Mouse (Mus musculus) cerebellum, postnatal 10 days (tissue): ENCODE results near the gene Actr10.

ENCODE experiments used
- DNase-seq, 2 experiments: peaks; one replicate each; pipeline ENCODE4 v3.0.0; 2021; ENCODE audit warnings: mixed read lengths in 2 of 2

The Actr10 gene

DNA sequence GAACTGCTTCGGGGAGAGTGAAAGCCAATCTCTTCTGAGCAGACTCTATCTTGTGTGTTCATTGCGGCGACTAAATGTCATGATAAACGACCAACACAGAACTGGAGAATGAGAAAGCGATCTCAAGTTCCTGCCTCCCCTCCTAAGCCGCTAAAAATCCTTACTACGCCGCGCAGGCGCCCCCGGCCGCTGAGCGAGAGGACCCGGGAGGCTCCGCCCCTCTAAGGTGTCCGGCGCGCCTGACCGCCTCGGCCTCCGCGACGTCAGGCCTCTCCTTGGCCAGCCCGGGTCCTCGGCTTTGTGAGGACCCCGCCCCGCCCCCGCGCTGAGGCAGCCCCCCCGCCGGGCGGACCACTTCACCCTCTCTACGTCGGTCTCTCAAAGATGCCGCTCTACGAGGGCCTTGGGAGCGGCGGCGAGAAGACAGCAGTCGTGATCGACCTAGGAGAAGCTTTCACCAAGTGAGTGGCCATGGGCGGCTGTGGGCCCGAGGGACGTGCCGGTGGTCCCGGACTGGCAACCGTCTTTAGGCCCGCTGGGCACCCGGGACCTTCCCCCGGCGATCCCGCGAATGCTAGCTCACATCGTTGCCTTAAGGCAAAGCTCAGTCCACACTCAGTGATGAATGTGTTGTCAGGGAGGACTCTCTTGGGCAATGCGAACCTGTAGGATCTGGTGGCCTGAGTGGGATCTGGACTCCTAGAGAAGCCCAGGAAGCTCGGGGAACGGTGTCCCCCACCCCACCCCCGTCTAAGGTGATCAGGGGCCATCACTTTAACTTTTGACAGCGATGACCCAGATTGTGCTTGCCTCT lies at the start of gene Actr10:
Gene Actr10, plus strand, starts transcription at position 287 of the 814 bp plus-strand sequence.
- peak; percentile 98 for DNase-seq

- DNase-seq = no peak
Observed at GRCm38 (mm10) chr12:70890405-70890804, 47.3 kb upstream of the Actr10 start.

DNA sequence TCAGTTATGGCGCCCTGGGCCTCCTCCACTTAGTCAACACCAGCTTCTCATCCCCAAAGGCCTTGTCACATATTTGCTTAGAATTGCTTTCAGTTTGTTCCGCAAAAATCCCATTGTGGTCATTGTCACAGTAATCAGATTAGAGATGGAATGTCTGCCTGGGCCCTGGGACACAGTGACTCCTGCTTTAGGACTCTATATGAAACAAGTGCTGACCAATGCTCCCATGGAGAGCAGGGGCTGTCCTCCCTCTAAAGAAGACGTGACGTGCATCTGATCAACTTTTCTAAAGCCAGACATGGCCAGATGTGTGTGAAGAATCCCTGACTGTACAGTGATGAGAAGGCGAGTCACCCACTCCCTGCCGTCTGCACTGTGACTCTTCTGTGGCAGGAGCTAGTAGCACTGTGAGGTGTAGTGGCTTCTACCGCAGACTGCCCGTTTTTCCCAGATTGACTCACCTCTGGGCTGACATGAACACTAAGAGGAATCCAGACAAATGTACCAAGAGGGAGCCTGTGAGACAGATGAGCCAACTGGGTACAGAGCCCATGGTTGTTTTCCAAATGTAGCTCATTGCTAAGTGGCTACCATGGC lies 46.7 kb upstream of the Actr10 start:
- DNase-seq = no peak

- DNase-seq = peak; percentile 43 to 46
Observed at GRCm38 (mm10) chr12:70895275-70895674, 42.4 kb upstream of the Actr10 start.

DNA sequence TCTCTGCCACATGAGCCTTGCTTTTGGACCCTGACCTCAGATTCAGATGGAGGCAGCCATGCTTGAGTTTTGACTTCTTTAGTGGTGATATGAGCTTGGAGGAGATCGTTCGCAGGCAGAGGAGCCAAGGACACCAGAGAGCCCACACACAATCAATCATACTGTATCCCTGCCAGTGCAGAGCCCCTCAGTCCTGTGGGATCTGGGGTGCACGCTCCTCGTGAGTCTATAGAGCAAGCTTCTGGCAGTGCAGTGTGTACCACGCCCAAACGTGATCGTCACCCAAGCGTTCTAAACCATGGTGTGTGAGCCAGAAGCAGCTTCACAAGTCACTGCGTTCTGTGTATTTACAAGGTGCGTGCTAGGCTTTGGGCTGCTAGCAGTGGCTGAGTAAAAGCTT lies 41.6 kb upstream of the Actr10 start:
- no peak for DNase-seq

DNA sequence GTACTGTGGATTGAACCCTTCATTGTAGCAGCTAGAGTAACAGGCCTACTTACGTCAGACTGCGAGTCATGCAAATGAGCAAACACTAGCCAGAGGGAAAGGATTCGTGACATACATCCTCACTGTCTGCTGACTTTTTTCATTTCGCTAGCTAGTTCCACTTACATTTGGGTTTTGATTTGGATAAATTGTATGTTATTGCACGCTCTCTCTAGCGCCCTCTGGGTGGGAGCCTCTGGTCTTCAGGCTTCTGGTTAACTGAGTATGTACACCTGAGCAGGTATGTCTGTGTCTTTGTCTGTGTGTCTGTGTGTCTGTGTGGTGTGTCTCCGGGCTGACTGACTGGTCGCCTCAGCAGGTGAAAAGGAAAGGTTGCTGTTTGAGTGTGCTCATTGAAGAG lies 40.2 kb upstream of the Actr10 start:
- DNase-seq = peak; percentile 52 to 55

DNA sequence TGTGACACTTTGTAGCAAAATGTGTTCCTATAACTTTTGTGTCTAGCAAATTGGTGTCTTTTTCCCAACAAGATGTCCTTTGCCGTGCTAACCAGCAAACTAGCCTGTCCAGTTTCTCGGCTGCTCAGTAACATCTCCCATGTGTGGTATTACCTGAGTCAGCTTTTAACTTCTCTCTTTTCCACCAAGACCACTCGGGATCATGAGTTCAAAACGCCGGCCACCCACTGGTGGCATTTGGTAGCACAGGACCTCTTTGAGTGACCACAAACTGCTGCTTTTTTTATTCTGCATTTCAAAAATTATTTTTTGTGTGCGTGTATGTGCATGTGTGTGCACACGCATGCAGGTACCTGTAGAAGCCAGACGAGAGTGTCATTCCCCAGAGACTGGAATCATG lies 39.2 kb upstream of the Actr10 start:
- peak; percentile 49 to 56 for DNase-seq

- no peak for DNase-seq
Observed at GRCm38 (mm10) chr12:70904471-70904870, 33.2 kb upstream of the Actr10 start.

- DNase-seq = no peak
Observed at GRCm38 (mm10) chr12:70906867-70907266, 30.8 kb upstream of the Actr10 start.

DNA sequence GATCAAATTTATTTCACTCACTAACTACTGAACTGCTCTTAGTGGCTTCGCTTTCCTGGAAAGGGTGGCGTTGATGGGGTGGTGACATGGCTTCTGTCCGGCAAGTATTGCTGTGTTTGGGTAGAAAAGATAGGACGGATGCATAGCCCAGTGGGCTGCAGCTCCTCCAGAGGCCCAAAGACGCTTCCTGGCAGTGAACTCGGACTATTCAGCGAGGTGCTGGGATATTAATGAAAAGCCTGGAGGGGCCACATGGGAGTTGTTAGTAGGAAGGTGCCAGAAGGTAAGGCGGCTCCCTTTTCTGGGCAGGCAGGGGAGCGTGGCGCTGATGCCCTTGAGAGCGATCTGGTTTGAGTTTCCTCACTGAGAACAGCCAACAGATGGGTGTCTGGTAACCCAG lies 30.0 kb upstream of the Actr10 start:
- DNase-seq = no peak

- no peak for DNase-seq
Observed at GRCm38 (mm10) chr12:70908076-70908475, 29.6 kb upstream of the Actr10 start.

- DNase-seq = peak; percentile 89 to 92
Observed at GRCm38 (mm10) chr12:70910241-70910720, 27.4 kb upstream of the Actr10 start.

- peak; percentile 94 to 97 for DNase-seq
Observed at GRCm38 (mm10) chr12:70911029-70911428, 26.6 kb upstream of the Actr10 start.

GRCm38 (mm10) chr12:70911676-70912379 lies 25.8 kb upstream of the Actr10 start:
- peak; percentile 27 to 41 for DNase-seq

GRCm38 (mm10) chr12:70913429-70913828 lies 24.2 kb upstream of the Actr10 start:
- DNase-seq = peak; percentile 68 to 69

DNA sequence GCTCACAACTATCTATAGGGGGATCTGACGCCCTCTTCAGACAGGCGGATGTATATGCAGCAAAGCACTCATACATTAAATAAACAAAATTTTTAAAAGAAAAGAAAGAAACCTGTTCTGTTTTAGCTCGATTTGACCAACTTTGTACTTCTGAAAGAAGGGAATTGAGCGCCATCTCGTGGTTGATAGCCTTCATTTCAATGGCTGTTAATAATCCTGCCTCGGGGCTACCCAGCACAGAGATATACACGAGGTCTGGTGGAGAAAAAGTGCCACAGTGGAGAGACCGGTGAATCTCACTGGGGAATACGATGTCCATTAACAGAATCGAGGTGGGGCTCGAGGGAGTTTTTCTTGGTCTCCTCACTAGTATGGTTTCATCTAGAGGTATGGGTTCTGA lies 23.3 kb upstream of the Actr10 start:
- peak; percentile 70 to 77 for DNase-seq

GRCm38 (mm10) chr12:70929781-70930180 lies 7.9 kb upstream of the Actr10 start:
- DNase-seq = no peak

DNA sequence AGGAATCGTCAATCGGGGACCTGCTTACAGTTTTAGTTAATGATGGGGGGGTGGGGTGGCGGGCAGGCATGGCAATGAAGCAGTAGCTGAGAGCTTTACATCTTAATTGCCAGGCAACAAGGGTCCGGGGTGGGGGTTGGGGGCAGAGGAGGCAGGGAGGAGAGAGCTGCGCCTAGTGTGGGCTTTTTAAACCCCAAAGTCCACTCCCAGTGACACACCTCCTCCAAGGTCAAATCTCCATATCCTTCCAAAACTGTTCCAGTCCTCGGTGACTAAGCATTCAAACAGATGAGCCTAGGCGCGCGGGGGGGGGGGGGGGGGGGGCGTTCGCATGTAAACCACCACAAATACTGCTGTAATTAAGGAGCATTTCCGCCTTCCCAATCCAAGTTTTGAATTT lies 507 bp upstream of the Actr10 start:
- peak; percentile 46 to 60 for DNase-seq

GRCm38 (mm10) chr12:70940806-70941205 lies 3.1 kb downstream of the Actr10 start:
- DNase-seq = no peak

- no peak for DNase-seq
Observed at GRCm38 (mm10) chr12:70944181-70944580, 6.5 kb downstream of the Actr10 start.

DNA sequence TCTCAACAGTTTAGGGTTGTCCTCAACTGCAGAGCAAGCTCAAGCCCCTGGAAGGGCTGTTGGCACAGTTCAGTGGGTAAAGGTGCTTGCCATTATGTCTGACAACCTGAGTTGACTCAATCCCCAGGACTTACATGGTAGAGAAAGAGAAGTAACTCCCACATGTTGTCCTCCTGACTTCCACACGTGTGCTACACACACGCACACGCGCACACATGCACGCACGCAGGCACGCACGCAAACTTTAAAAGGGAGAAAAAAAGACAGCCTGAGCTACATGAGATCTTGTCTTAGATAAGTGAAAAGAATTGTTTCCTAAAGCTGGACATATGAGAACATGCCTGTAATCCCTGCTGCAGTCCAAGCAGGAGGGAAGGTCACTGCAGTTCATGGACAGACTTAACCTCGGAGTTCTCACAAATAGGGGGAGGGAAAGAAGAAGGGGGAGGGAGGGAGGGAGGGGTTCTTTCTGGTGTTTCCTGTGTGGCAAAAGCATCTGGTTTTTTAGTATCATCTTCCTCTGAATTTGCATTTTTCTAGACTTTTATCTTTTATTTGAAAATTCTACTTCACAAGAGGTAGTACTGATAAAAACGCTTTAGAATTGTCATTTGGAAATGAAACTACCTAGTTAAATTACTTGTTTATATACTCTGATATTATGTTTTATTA lies 9.1 kb downstream of the Actr10 start:
- no peak for DNase-seq

DNA sequence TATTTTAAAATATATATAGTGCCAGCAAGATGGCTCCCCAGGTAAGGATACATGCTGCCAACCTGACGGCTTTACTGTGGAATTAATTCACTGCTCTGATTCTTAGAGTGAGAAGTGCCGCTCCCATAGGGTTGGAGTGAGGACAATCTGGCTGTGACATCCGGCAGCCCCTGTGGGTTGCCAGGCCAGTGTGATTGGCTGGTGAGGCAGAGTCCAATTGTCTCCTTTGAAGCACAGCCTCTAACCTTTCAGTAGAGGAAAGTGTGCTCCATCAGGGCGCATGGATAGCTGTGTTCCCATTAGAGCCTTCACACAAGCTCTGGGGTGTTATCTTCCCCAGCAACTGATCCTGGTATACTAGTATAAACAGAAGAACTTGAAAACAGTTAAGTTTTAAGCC lies 21.0 kb downstream of the Actr10 start:
- no peak for DNase-seq

DNA sequence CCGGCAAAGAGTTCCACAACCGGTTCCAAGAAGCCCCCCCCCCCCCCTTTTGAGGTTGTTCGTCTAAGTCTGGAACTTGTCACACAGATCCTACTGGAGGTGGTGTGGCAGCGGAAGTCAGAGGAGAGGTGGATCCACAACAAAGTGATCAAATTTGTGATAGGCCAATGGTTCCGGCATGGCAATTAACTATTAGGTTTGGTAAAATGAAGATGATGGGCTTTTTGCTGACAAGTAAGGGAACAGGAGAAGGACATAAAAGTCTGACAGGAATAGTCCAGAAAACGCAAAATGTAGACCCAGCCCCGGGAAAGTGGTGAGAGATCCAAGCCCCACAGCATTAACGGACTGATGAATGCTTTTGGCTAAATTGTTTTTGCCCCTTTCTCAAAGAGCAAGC lies 29.9 kb downstream of the Actr10 start:
- no peak for DNase-seq
